In genomic region chr2:41093877-41094485, GRCm38 (mm10) we compare ENCODE assay signal across 13 mouse cellular contexts.
"Had no signal": no experiment of that assay in that cellular context is flagged by ENCODE, and none has a peak within 500 bp of the region (broad histone marks: within the 10 kb centered on the region; RNA-seq: fewer than 3 reads in every experiment).

No protein-coding gene starts in this region.

- H3K4me2 ChIP-seq: limb, embryonic 13.5 days; neural tube, embryonic 15.5 days; stomach, embryonic 15.5 days had no signal

- H3K27me3 ChIP-seq: limb, embryonic 13.5 days; neural tube, embryonic 15.5 days; stomach, embryonic 15.5 days had no signal

- H3K4me3 ChIP-seq: limb, embryonic 13.5 days; myocyte; neural tube, embryonic 15.5 days; stomach, embryonic 15.5 days had no signal

- H3K9ac ChIP-seq: limb, embryonic 13.5 days; liver, embryonic 14.5 days; neural tube, embryonic 15.5 days; stomach, embryonic 15.5 days had no signal

- DNase-seq: kidney, adult 18-20 months; kidney, postnatal 10 days; left cerebral cortex, postnatal 4 days; lung, adult 18-20 months; lung, postnatal 10 days; lung, postnatal 4 days; right cerebral cortex, postnatal 14 days; thymus, postnatal 4 days had no signal

- H3K36me3 ChIP-seq: limb, embryonic 13.5 days; neural tube, embryonic 15.5 days; stomach, embryonic 15.5 days had no signal

- H3K9me3 ChIP-seq: limb, embryonic 13.5 days; neural tube, embryonic 15.5 days; stomach, embryonic 15.5 days had no signal

- H3K4me1 ChIP-seq: limb, embryonic 13.5 days; neural tube, embryonic 15.5 days; stomach, embryonic 15.5 days had no signal

- H3K27ac ChIP-seq: limb, embryonic 13.5 days; liver, embryonic 14.5 days; neural tube, embryonic 15.5 days; stomach, embryonic 15.5 days had no signal
